Mouse (Mus musculus): ENCODE measurements around the gene Abca12. TPM values are rescaled to one million over a fixed set of nuclear protein-coding genes. Genes with fewer than 3 reads are reported as not detected.

Abca12 gene
- polyA plus RNA-seq (2015; fragmentation: Nextera tagmentation; extraction: Ambion mirVana) = 0.03 and 0.04 TPM in 2 replicates

DNA sequence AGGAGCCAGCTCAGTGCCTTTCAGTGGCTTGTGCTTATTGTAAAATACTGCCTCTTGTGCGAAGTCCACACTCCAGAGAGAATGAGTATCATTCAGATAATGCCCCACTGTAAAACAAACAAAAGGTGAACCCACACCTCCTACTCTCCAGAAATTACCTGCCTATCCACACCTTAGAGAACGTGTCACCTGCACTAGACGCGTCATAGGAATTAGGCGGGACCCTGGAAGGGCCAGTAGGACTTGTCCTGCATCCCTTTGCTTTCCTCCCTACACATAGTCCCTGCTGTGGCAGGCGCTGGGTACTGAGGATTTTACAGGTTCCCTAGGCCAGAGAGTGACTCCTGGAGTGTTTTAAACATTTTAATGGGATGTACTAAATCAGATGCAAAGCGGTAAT lies at the start of gene Abca12:
Gene Abca12, minus strand, starts transcription at position 101 of the 400 bp plus-strand sequence.
- Histone ChIP-seq H3K4me2 (no peak within 1 kb of the TSS), H3K4me3 (no peak within 1 kb of the TSS), H3K9me3 (replicated peaks) (no peaks in the 10 kb centered on the region), H3K27ac (no peak within 1 kb of the TSS), H3K27me3 (no peaks in the 10 kb centered on the region), H3K36me3 (no peaks in the 10 kb centered on the region), H3K4me1 (replicated peaks) (no peaks in the 10 kb centered on the region), H3K9ac (no peak within 1 kb of the TSS)
- WGBS = 85% methylated on average over 7 of the region's 7 CpGs
- no peak for ATAC-seq (replicated peaks; ENCODE audit: insufficient number of reproducible peaks, insufficient read depth, low FRiP score, low read depth)

- Histone ChIP-seq H3K27ac (no peak overlapping the region), H3K27me3 (no peaks in the 10 kb centered on the region), H3K4me1 (replicated peaks) (no peaks in the 10 kb centered on the region), H3K9ac (no peak overlapping the region), H3K36me3 (no peaks in the 10 kb centered on the region), H3K4me2 (no peak overlapping the region), H3K4me3 (no peak overlapping the region), H3K9me3 (replicated peaks) (no peaks in the 10 kb centered on the region)
- WGBS = 35% methylated on average over 3 of the region's 3 CpGs
- peak; percentile 67; the same call in 1 of the 2 replicates for ATAC-seq (replicated peaks; ENCODE audit: insufficient number of reproducible peaks, insufficient read depth, low FRiP score, low read depth)
These were observed 43.3 kb upstream of the Abca12 start for GRCm38 (mm10) chr1:71457961-71458360.

- H3K4me1 ChIP-seq (replicated peaks) = no peaks in the 10 kb centered on the region
- no peak overlapping the region for H3K27ac ChIP-seq
- no peak overlapping the region for H3K4me3 ChIP-seq
- 86% methylated on average over 4 of the region's 4 CpGs for WGBS
- ATAC-seq (replicated peaks; ENCODE audit: insufficient number of reproducible peaks, insufficient read depth, low FRiP score, low read depth) = no peak
- H3K36me3 ChIP-seq = no peaks in the 10 kb centered on the region
- no peak overlapping the region for H3K4me2 ChIP-seq
- H3K9ac ChIP-seq = no peak overlapping the region
- no peaks in the 10 kb centered on the region for H3K27me3 ChIP-seq
- H3K9me3 ChIP-seq (replicated peaks) = no peaks in the 10 kb centered on the region
These were observed 32.7 kb upstream of the Abca12 start for GRCm38 (mm10) chr1:71447424-71447823.

DNA sequence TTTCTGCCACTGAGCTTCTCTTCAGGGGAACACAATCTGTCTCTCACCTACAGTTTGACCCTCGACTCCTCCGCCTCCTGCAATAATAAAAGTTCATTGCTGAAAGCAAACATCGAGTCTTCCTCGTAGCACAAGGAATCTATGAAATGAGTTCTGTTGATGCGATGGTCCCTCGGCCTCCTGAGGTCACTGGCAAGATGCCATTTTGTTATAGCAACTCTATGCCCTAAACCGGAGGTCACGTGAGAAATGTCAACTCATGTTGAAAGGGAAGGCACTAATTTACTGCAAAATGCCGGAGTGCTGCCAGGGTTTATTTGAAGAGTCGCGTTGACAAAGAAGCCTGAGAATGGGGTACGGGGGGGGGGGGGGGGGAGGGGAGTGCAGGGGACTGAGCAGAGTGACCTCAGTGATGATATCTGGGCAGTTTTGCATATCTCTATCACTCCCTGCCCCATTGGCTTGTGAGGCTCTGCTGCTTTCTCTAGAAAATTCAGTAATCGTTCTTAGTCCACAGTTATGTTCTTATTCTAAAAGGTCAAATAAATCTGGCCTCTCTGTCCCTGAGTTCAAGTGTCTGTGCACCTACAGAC lies 7.1 kb upstream of the Abca12 start:
- Histone ChIP-seq H3K9ac (no peak overlapping the region), H3K4me3 (no peak overlapping the region), H3K9me3 (replicated peaks) (no peaks in the 10 kb centered on the region), H3K27me3 (no peaks in the 10 kb centered on the region), H3K27ac (no peak overlapping the region), H3K36me3 (no peaks in the 10 kb centered on the region), H3K4me2 (no peak overlapping the region), H3K4me1 (replicated peaks) (no peaks in the 10 kb centered on the region)
- 63% methylated on average over 13 of the region's 13 CpGs for WGBS
- ATAC-seq (replicated peaks; ENCODE audit: insufficient number of reproducible peaks, insufficient read depth, low FRiP score, low read depth) = no peak

GRCm38 (mm10) chr1:71418467-71418866 lies 3.8 kb upstream of the Abca12 start:
- Histone ChIP-seq H3K4me1 (replicated peaks) (no peaks in the 10 kb centered on the region), H3K27ac (no peak overlapping the region), H3K36me3 (no peaks in the 10 kb centered on the region), H3K4me3 (no peak overlapping the region), H3K4me2 (no peak overlapping the region), H3K9me3 (replicated peaks) (no peaks in the 10 kb centered on the region), H3K27me3 (no peaks in the 10 kb centered on the region), H3K9ac (no peak overlapping the region)
- WGBS = 81% methylated on average over 5 of the region's 5 CpGs
- no peak for ATAC-seq (replicated peaks; ENCODE audit: insufficient number of reproducible peaks, insufficient read depth, low FRiP score, low read depth)

- H3K4me2 ChIP-seq = no peak overlapping the region
- ATAC-seq (replicated peaks; ENCODE audit: insufficient number of reproducible peaks, insufficient read depth, low FRiP score, low read depth) = no peak
- H3K36me3 ChIP-seq = no peaks in the 10 kb centered on the region
- H3K9me3 ChIP-seq (replicated peaks) = no peaks in the 10 kb centered on the region
- WGBS = 85% methylated on average over 5 of the region's 5 CpGs
- H3K4me1 ChIP-seq (replicated peaks) = no peaks in the 10 kb centered on the region
- no peak overlapping the region for H3K9ac ChIP-seq
- H3K27ac ChIP-seq = no peak overlapping the region
- no peaks in the 10 kb centered on the region for H3K27me3 ChIP-seq
- no peak overlapping the region for H3K4me3 ChIP-seq
These were observed 3.2 kb upstream of the Abca12 start for GRCm38 (mm10) chr1:71417951-71418350.

DNA sequence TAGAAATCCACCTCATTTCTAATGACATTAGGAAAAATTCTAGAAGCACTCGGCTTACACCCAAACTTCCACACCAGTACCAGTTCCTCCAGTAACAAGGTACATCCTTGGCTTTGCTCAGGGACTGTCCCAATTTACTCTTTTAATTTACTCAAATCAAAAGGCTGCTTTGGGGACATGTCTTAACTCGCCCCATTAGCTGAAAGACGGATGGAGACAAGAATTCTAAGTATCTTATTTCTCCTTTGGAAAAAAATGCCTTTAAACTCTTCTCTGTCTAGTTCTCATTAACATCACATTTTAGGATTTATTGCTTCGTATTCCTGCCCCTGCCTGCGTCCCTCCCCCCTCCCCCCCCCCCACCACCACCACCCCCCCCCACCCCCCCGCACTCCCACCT lies 626 bp downstream of the Abca12 start:
- no peaks in the 10 kb centered on the region for H3K9me3 ChIP-seq (replicated peaks)
- H3K36me3 ChIP-seq = no peaks in the 10 kb centered on the region
- no peaks in the 10 kb centered on the region for H3K4me1 ChIP-seq (replicated peaks)
- H3K4me2 ChIP-seq = no peak overlapping the region
- ATAC-seq (replicated peaks; ENCODE audit: insufficient number of reproducible peaks, insufficient read depth, low FRiP score, low read depth) = no peak
- no peak overlapping the region for H3K9ac ChIP-seq
- H3K27ac ChIP-seq = no peak overlapping the region
- no peaks in the 10 kb centered on the region for H3K27me3 ChIP-seq
- 78% methylated on average over 5 of the region's 6 CpGs for WGBS
- no peak overlapping the region for H3K4me3 ChIP-seq

DNA sequence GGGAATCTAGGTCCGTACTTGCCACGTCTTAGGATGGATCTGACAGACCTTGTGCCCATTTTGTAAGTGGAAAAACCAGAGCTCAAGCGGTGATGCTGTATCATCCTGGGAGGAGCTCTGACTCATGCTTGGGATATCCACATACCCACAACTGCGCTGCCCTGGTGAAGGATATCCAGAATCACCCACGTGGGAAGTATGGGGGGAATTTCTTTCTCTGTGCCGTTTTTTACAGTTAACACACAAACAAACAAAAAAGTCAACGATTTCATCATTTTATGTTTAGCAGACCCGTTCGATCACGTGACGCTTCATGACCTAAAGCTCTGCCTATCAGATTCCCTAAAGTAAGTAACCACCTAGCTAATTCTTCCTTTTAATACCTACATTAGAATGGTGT lies 1.6 kb downstream of the Abca12 start:
- no peaks in the 10 kb centered on the region for H3K27me3 ChIP-seq
- H3K36me3 ChIP-seq = no peaks in the 10 kb centered on the region
- H3K9me3 ChIP-seq (replicated peaks) = no peaks in the 10 kb centered on the region
- no peak overlapping the region for H3K4me3 ChIP-seq
- ATAC-seq (replicated peaks; ENCODE audit: insufficient number of reproducible peaks, insufficient read depth, low FRiP score, low read depth) = no peak
- H3K4me2 ChIP-seq = no peak overlapping the region
- no peaks in the 10 kb centered on the region for H3K4me1 ChIP-seq (replicated peaks)
- no peak overlapping the region for H3K9ac ChIP-seq
- no peak overlapping the region for H3K27ac ChIP-seq
- WGBS = 84% methylated on average over 11 of the region's 11 CpGs

- Histone ChIP-seq H3K9me3 (replicated peaks) (no peaks in the 10 kb centered on the region), H3K9ac (no peak overlapping the region), H3K27me3 (no peaks in the 10 kb centered on the region), H3K4me2 (no peak overlapping the region), H3K36me3 (no peaks in the 10 kb centered on the region), H3K27ac (no peak overlapping the region), H3K4me3 (no peak overlapping the region), H3K4me1 (replicated peaks) (no peaks in the 10 kb centered on the region)
- WGBS = 56% methylated on average over 7 of the region's 7 CpGs
- ATAC-seq (replicated peaks; ENCODE audit: insufficient number of reproducible peaks, insufficient read depth, low FRiP score, low read depth) = no peak
These were observed 7.0 kb downstream of the Abca12 start for GRCm38 (mm10) chr1:71407711-71408110.

DNA sequence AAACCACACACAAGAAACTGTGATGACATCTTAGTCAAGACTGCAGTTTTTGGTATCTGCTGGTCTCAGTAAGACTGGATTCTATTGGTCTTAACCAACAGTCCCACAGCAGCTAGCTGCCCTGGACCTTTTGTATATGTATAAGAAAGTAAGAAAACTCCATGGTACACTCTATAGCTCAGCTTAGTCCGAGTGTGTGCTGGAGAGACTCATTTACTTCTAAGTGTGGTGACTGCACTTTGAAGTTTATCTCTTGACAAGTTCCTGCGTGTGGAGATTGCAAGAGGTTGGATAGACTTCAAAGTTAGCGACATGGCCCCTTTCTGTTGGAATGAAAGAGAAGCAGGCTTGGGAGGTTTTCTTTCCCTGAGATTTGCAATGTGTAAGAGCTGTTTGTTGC lies 17.1 kb downstream of the Abca12 start:
- WGBS = 16% methylated on average over 3 of the region's 3 CpGs

GRCm38 (mm10) chr1:71396105-71396504 lies 18.6 kb downstream of the Abca12 start:
- Histone ChIP-seq H3K4me1 (replicated peaks) (0 out of 2 replicates have a peak, but pooled peaks cover 2% of the 10 kb centered on the region), H3K27me3 (no peaks in the 10 kb centered on the region), H3K36me3 (no peaks in the 10 kb centered on the region), H3K4me3 (no peak overlapping the region), H3K27ac (no peak overlapping the region), H3K9ac (no peak overlapping the region), H3K9me3 (replicated peaks) (no peaks in the 10 kb centered on the region), H3K4me2 (no peak overlapping the region)
- 78% methylated on average over 5 of the region's 5 CpGs for WGBS
- no peak for ATAC-seq (replicated peaks; ENCODE audit: insufficient number of reproducible peaks, insufficient read depth, low FRiP score, low read depth)

More for the DNA sequence above, 17.1 kb downstream of the Abca12 start:
- Histone ChIP-seq H3K36me3 (no peaks in the 10 kb centered on the region), H3K9me3 (replicated peaks) (no peaks in the 10 kb centered on the region), H3K9ac (no peak overlapping the region), H3K4me3 (no peak overlapping the region), H3K4me1 (replicated peaks) (0 out of 2 replicates have a peak, but pooled peaks cover 2% of the 10 kb centered on the region), H3K4me2 (no peak overlapping the region), H3K27me3 (no peaks in the 10 kb centered on the region), H3K27ac (no peak overlapping the region)
- ATAC-seq (replicated peaks; ENCODE audit: insufficient number of reproducible peaks, insufficient read depth, low FRiP score, low read depth) = no peak

DNA sequence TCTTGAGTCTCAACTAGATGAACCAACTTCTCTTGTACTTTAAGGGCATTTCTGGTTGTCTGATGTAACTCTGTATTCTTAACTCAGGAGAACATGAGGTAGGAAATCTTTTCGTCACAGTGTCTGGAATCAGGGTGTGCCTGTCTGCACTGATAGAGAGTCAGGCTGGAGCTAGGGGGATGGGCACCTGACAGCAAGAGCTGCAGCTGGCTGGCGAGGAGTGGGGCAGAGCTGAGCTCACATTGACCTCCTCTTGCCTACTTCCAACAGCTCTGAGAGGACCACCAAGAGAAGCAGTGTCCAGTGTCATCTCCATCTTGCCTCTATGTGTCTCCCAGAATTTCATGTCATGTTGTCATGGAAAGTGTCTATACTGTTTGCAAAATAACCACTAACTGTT lies 20.5 kb downstream of the Abca12 start:
- Histone ChIP-seq H3K9ac (no peak overlapping the region), H3K4me1 (replicated peaks) (0 out of 2 replicates have a peak, but pooled peaks cover 2% of the 10 kb centered on the region), H3K4me3 (no peak overlapping the region), H3K27ac (no peak overlapping the region), H3K36me3 (no peaks in the 10 kb centered on the region), H3K27me3 (no peaks in the 10 kb centered on the region), H3K4me2 (no peak overlapping the region), H3K9me3 (replicated peaks) (no peaks in the 10 kb centered on the region)
- no peak for ATAC-seq (replicated peaks; ENCODE audit: insufficient number of reproducible peaks, insufficient read depth, low FRiP score, low read depth)
- WGBS = 26% methylated on average over 2 of the region's 2 CpGs

All from heart, embryonic 15.5 days (tissue).